Mouse (Mus musculus) intestine, postnatal 0 days (tissue): Measurements from ENCODE around the gene Vezf1. TPM values are rescaled to one million over a fixed set of nuclear protein-coding genes. Genes with fewer than 3 reads are reported as not detected.

Source experiments
- ATAC-seq: fragments of 200-750 bp; cut with Nextera tagmentation; 2 replicates; pipeline ENCODE4 v1.8.0; 2017; ENCODE audit warnings: mild to moderate bottlenecking, moderate TSS enrichment, moderate library complexity
- H3K27ac ChIP-seq: fragments of 300-500 bp; sonication (generic); 2 replicates; pipeline ENCODE4 v1.5.1; 2014; ENCODE audit warnings: mild to moderate bottlenecking, low read depth, low read length, moderate library complexity
- H3K27me3 ChIP-seq: fragments of 300-500 bp; sonication (generic); replicated peaks from 2 replicates; pipeline ENCODE4 v1.6.1; 2014; ENCODE audit warnings: low read length, mixed read lengths; ENCODE audit not compliant: control insufficient read depth, insufficient read depth
- H3K36me3 ChIP-seq: fragments of 300-500 bp; sonication (generic); 2 replicates; pipeline ENCODE4 v1.6.1; 2014; ENCODE audit warnings: mild to moderate bottlenecking, moderate library complexity; ENCODE audit not compliant: control insufficient read depth, insufficient read depth
- H3K4me1 ChIP-seq: fragments of 300-500 bp; sonication (generic); replicated peaks from 2 replicates; pipeline ENCODE4 v1.6.1; 2014; ENCODE audit warnings: antibody characterized with exemption, low read length, mixed read lengths; ENCODE audit not compliant: control insufficient read depth, insufficient read depth
- H3K4me2 ChIP-seq: fragments of 300-500 bp; sonication (generic); replicated peaks from 2 replicates; pipeline ENCODE4 v1.6.1; 2014; ENCODE audit warnings: low read depth, mild to moderate bottlenecking, moderate library complexity
- H3K4me3 ChIP-seq: fragments of 300-500 bp; sonication (generic); 2 replicates; pipeline ENCODE4 v1.5.1; 2014; ENCODE audit warnings: low read depth, low read length
- H3K9ac ChIP-seq: fragments of 300-500 bp; sonication (generic); 2 replicates; pipeline ENCODE4 v1.6.1; 2014; ENCODE audit warnings: mild to moderate bottlenecking, low read depth, low read length
- H3K9me3 ChIP-seq: fragments of 300-500 bp; sonication (generic); 2 replicates; pipeline ENCODE4 v1.6.1; 2016; ENCODE audit warnings: mixed run types; ENCODE audit not compliant: control insufficient read depth
- CTCF ChIP-seq: sonication (generic); IDR thresholded peaks from 2 replicates; pipeline ENCODE4 v1.5.1; 2016; ENCODE audit warnings: low read depth, mild to moderate bottlenecking, control low read depth, antibody characterized with exemption, moderate library complexity
- WGBS: fragments of 180-500 bp; shearing (Covaris S2); extraction: QIAGEN DNeasy Blood & Tissue Kit; methylation state at CpG from one replicate; pipeline ENCODE4 v1.1.7; 2014; 5-methylcytosine and 5-hydroxymethylcytosine counted together
- polyA plus RNA-seq: library from polyadenylated mRNA; unstranded; fragments of >200 nt; fragmentation: Nextera tagmentation; extraction: Ambion mirVana; gene quantifications from 2 replicates; pipeline ENCODE4 v1.2.1, GENCODE M21; 2015

The Vezf1 gene
- polyA plus RNA-seq, 1 experiment from 2014 or later, result 16.8 TPM

DNA sequence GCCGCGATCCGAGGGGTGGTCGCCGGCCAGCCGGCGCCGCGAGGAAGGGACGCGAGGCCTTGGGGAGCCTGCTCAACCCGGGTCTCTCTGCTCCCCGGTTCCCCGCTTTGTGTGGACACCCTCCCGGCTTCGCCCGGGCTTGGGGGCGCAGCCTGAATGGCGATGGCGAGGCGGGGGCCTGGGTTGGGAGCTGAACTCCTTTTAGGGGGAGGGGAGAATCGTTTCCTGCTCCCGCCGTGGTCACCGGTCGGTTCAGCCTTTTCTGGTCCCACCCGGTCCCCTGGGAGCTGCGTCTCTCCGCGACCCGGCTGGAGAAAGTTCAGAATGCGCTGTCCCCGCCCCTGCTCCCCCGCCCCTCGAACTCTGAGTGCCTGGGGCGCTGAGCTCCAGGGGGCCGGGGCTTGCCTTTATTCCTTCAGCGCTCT lies 31.5 kb downstream of the Vezf1 start:
- Histone ChIP-seq H3K9me3 (no peaks in the 10 kb centered on the region), H3K4me2 (peak overlapping the region; percentile 76), H3K27me3 (peaks cover 8% of the 10 kb centered on the region; the same call in 1 of the 2 replicates), H3K4me1 (no peaks in the 10 kb centered on the region; the same call in 1 of the 2 replicates), H3K27ac (peak overlapping the region; percentile 85), H3K9ac (peak overlapping the region; percentile 85), H3K4me3 (peak overlapping the region; percentile 71), H3K36me3 (no peaks in the 10 kb centered on the region)
- ATAC-seq, result peak; percentile 50
- 2% methylated on average over 34 of the region's 38 CpGs for WGBS
- no peak for TF ChIP-seq CTCF

DNA sequence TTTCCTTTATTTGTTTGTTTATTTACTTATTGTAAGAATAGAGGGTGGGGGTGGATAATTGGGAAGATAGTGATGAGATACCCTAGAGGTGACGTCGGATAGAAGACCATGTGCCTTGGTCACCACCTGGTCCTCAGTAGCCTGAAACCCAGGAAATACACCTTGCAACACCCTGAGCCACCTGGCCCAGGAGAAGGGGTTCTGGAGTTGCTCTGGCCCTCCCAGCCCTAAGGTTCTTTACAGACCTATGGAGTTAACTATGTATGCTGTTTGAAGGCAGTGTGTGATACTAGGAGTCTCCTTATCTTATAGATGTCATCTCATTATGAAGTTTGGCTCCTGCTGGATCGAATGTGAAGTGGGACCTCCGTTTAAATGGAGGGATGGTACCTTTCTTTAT lies 32.1 kb downstream of the Vezf1 start:
- H3K9ac ChIP-seq, result no peak overlapping the region

DNA sequence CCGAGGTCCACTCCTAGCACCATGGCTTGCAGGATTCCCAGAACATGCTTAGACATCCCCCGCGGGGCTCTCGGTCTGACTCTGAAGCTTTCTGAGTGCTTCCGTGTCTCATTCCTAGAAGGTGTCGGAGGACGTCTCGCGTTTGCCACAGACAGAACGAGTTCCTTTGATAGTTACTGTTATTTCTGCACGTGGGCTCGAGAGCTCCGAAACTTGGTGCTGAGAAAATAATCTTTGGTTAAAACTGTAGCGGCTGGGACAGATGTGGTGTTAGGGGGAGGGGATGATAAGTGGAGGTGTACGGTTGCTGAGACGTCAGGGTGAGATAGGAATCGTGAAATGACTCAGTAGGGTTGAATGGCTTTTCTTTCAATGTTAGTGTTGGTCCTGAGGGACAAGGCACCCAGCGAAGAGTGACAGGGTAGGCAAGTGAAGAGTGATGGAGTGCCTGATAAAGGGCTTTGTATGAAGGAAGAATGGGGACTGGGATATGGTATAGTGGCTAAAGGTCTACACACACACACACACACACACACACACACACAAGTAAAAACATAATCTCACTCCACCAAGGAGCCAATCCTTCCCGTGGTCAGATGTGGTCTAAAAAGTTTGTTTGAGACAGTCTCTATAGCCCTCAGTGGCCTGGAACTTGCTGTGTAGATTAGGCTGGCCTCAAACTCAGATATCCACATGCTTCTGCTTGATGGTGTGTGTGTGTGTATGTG lies 35.3 kb downstream of the Vezf1 start:
- no peak overlapping the region for H3K4me2 ChIP-seq
- H3K36me3 ChIP-seq, result no peaks in the 10 kb centered on the region
- peaks cover 2% of the 10 kb centered on the region; the same call in 1 of the 2 replicates for H3K27me3 ChIP-seq
- H3K4me1 ChIP-seq, result no peaks in the 10 kb centered on the region; the same call in 1 of the 2 replicates
- 94% methylated on average over 19 of the region's 19 CpGs for WGBS
- H3K9me3 ChIP-seq, result no peaks in the 10 kb centered on the region
- TF ChIP-seq CTCF, result no peak
- H3K27ac ChIP-seq, result no peak overlapping the region
- ATAC-seq, result no peak
- no peak overlapping the region for H3K4me3 ChIP-seq
- H3K9ac ChIP-seq, result no peak overlapping the region

More for the DNA sequence above, 32.1 kb downstream of the Vezf1 start:
- TF ChIP-seq CTCF, result no peak
- no peak overlapping the region for H3K27ac ChIP-seq
- no peak for ATAC-seq
- H3K27me3 ChIP-seq, result peaks cover 8% of the 10 kb centered on the region; the same call in 1 of the 2 replicates
- H3K4me1 ChIP-seq, result no peaks in the 10 kb centered on the region; the same call in 1 of the 2 replicates
- peak overlapping the region; percentile 71 for H3K4me3 ChIP-seq
- peak overlapping the region; percentile 76 for H3K4me2 ChIP-seq
- H3K36me3 ChIP-seq, result no peaks in the 10 kb centered on the region
- no peaks in the 10 kb centered on the region for H3K9me3 ChIP-seq
- WGBS, result 51% methylated on average over 4 of the region's 4 CpGs

DNA sequence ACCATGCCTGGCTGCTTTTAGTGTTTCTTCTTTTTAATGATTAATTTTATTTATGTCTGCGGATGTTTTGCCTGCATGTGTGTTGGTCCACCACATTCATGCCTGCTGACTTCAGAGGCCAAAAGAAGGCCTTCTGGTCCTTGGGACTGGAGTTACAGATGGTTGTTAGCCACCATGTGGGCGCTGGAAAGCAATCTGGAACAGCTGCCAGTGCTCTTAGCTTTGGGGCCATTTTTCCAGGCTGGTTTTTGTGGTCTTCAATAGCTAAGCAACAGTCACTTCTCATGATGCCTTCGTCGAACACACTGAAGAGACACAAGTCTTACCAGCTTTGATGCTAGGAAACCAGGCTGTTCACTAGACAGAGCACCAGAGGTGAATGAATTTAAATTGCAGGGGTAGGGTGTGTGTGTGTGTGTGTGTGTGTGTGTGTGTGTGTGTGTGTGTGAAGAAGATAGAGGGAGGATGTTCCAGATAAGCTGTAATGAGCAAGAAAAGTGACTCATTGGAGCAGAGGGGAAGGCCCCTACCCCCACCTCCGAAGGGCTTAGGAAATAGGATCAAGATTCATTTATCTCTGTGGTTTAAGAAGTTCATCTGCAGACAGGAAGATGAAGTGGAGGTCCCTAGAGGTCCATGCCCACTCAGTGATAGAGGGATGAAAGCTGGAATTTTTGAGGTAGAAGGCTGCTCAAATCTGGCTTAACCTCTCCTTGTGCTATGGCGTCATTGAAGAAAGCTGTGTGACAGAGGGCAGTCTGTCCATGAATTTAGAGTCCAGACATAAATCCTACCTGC lies 37.6 kb downstream of the Vezf1 start:
- no peak overlapping the region for H3K9ac ChIP-seq
- no peaks in the 10 kb centered on the region for H3K27me3 ChIP-seq
- no peak for TF ChIP-seq CTCF
- H3K4me1 ChIP-seq, result no peaks in the 10 kb centered on the region
- H3K4me2 ChIP-seq, result no peak overlapping the region
- ATAC-seq, result no peak
- WGBS, result 57% methylated on average over 6 of the region's 6 CpGs
- H3K27ac ChIP-seq, result no peak overlapping the region
- H3K4me3 ChIP-seq, result no peak overlapping the region
- H3K9me3 ChIP-seq, result no peaks in the 10 kb centered on the region
- no peaks in the 10 kb centered on the region for H3K36me3 ChIP-seq

DNA sequence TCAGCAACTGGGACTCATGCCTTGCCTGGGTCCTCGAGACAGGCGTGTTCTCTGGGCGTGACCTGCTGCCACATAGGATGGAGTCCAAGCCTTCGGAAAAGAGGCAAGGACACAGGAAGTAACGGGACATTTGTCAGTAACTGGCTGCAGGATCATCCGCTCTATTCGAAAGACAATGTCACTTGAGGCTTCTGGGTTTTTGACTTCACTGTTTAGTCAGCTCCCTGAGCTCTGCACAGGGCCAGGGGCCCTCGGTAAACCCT lies 38.1 kb downstream of the Vezf1 start:
- TF ChIP-seq CTCF, result no peak
- ATAC-seq, result no peak
- Histone ChIP-seq H3K36me3 (no peaks in the 10 kb centered on the region), H3K4me3 (no peak overlapping the region), H3K27me3 (no peaks in the 10 kb centered on the region), H3K4me2 (no peak overlapping the region), H3K9ac (no peak overlapping the region), H3K4me1 (no peaks in the 10 kb centered on the region), H3K9me3 (no peaks in the 10 kb centered on the region), H3K27ac (no peak overlapping the region)
- 46% methylated on average over 8 of the region's 8 CpGs for WGBS

DNA sequence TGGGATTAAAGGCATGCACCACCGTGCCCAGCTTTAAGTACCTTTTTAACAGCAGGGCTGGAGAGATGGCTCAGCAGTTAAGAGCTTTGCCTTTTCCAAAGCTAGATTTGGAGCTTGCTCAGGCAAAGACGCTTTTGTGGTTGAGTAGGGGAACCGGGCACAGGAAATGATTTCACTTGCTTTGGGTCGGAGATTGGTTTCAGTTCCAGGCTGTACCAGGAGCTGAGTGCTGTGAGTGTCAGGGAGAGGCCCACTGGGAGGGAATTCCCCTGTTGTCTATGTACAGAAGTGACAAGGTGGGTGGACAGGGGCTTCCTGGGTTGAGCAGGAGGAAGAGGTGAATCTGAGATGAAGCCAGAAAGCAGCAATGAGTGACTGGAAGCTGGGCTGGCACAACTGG lies 39.3 kb downstream of the Vezf1 start:
- Histone ChIP-seq H3K4me3 (no peak overlapping the region), H3K27me3 (no peaks in the 10 kb centered on the region), H3K27ac (no peak overlapping the region), H3K9ac (no peak overlapping the region), H3K9me3 (no peaks in the 10 kb centered on the region), H3K36me3 (no peaks in the 10 kb centered on the region), H3K4me2 (no peak overlapping the region), H3K4me1 (no peaks in the 10 kb centered on the region)
- 70% methylated on average over 4 of the region's 4 CpGs for whole genome bisulfite sequencing
- no peak for ATAC-seq
- no peak for TF ChIP-seq CTCF
